Mouse (Mus musculus): ENCODE data around the gene Akap12.

Gene Akap12

DNA sequence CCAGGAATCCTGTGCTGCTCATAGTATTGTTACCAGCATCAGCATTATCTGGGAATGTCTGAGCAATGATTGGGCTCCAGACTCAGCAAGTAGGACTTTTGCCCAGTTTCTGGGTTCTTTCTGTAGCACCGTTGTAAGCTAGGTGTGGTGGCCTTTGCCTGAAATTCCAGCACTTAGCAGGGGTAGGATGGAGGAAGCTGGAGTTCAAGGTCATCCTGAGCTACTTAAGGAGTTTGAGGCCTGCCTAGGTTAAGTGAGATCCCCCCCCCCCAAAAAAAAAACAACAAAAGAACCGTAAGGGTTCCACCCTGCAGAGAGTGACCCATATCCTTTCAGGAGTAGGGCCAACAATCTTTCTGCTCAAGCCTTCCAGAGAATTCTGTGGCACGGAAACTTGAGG is 98.4 kb downstream of the Akap12 start:
- DNase-seq, result no peak

DNA sequence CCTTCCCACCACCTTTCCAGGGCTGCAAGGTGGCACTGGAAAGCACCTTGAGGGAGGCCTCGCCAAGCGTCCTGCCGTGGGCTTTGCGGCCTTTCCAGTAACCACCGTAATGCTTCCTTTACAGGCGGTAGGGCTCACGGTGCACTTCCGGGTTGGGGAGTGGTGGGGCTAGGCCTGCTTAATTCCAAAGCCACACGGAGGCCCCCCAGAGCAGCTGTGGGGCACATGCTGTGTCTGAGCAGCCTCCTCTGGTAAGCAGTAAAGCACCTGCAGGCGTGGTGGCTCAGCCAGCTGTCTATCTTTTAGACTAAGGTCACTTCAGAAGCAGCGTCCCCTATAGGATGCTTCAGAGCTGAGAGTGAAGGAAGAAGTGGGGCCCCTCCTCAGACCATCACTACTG is 103.9 kb downstream of the Akap12 start:
- DNase-seq, result no peak

DNA sequence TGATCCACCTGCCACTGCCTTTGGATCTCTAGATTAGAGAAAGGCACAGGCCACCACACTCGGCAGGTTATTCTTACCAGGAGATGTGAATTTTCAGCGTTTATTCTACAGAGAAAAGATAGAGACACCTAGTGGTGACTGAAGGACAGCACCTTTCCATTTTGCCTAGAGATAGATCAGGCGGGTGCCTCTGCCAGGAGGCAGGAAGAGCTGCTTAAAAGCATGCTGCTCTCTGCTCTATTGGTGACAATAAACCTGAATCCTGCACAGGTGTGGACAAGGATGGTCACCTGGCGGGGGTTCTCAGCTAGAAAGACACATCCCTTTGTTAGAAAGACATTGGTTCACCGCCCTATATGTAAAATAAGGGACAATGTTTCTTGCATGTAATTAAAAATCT is 105.8 kb downstream of the Akap12 start:
- peak; percentile 68 to 74 for DNase-seq

DNA sequence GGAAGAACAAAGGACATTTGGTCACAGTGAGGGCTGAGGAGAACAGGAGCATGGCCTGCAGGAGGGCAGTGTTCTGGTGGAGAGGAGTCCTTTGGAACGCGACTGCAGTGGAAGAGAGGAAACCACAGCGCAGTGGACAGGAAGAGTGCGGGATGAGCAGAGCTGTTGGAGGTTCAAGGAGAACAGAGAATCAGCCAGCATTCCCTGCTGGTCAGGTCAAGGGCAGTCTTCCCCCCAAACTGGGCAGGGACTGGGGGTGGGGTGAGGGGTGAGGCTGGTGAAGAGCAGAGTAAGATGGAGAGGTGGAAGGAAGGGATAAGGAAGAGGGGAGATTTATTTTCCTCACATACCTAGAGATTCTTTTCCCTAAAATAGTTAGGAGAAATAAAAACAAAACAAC is 107.4 kb downstream of the Akap12 start:
- DNase-seq, result no peak

GRCm38 (mm10) chr10:4374239-4374638 is 108.1 kb downstream of the Akap12 start:
- DNase-seq, result no peak

- no peak for DNase-seq
Observed at GRCm38 (mm10) chr10:4374734-4375133, 108.6 kb downstream of the Akap12 start.

GRCm38 (mm10) chr10:4375267-4375666 is 109.1 kb downstream of the Akap12 start:
- DNase-seq, result no peak

GRCm38 (mm10) chr10:4376461-4376860 is 110.3 kb downstream of the Akap12 start:
- no peak for DNase-seq

- no peak for DNase-seq
Observed at GRCm38 (mm10) chr10:4376931-4377330, 110.8 kb downstream of the Akap12 start.

GRCm38 (mm10) chr10:4380748-4381147 is 114.6 kb downstream of the Akap12 start:
- no peak for DNase-seq

DNA sequence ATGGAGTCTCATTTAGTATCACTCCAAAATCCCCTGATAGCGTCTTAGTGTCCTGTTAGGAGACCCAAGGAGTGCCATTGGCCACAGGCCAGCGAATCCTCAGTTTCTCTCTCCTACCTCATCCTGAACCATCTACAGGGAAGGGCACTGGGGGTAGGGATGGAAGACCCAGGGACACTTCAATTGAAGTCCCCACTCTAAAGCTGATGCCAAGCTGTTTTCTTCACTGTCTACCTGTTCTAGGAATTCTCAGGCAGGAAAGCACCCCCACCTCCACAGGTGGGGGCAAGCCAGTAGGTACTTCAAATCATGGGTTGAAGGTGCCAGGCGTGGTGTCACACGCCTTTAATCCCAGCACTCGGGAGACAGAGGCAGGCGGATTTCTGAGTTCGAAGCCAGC is 118.1 kb downstream of the Akap12 start:
- no peak for DNase-seq

GRCm38 (mm10) chr10:4386609-4387591 is 120.7 kb downstream of the Akap12 start:
- DNase-seq, result peak; percentile 98

- peak; percentile 82 to 85 for DNase-seq
Observed at GRCm38 (mm10) chr10:4387701-4388383, 121.7 kb downstream of the Akap12 start, which contains the start of gene Zbtb2. Gene Zbtb2 (minus strand): TSS chr10:4388108.

DNA sequence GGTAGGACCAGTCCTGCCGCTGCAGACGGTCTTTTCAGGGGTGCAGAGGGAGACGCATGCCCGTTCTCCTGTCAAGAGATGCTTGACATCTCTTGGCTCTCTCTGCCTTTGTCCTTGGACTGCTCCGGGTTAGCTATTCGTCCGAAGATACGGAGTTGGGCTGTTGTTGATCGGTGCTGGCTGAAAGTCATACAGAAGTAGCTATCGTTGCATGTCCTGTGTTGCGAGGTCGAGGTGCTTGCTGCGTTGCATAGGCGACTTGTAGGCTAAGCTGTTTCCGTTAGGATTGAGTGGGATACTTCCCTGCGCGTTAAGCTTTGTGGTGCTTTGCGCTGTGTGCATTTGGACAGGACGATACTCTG is 122.2 kb downstream of the Akap12 start:
- no peak for DNase-seq

- DNase-seq, result no peak
Observed at GRCm38 (mm10) chr10:4389036-4389435, 122.9 kb downstream of the Akap12 start.

GRCm38 (mm10) chr10:4389461-4390112 is 123.4 kb downstream of the Akap12 start:
- no peak for DNase-seq

- DNase-seq, result no peak
Observed at GRCm38 (mm10) chr10:4390550-4390949, 124.4 kb downstream of the Akap12 start.

- DNase-seq, result no peak
Observed at GRCm38 (mm10) chr10:4391076-4391475, 124.9 kb downstream of the Akap12 start.

DNA sequence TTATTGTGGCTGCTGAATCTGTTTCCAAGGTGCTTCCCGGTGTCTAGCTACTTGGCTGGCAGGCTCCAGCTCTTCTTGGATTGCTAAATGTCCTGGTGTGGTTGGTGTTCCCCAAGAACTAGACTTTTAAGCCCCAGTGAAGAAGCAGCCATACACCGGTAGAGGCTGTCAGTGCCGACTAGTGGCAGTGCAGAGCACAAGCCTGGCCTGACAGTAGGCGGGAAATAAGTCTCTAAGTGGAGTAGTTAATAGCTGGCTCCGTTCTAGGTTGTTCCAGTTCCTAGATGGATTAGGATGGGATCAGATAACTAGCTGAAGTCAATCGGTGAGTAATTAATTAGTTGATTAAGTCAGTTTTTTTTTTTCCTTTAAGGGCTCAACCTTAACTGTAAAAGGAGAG is 125.7 kb downstream of the Akap12 start:
- peak; percentile 42 to 51 for DNase-seq

GRCm38 (mm10) chr10:4395321-4395720 is 129.1 kb downstream of the Akap12 start:
- DNase-seq, result no peak

DNA sequence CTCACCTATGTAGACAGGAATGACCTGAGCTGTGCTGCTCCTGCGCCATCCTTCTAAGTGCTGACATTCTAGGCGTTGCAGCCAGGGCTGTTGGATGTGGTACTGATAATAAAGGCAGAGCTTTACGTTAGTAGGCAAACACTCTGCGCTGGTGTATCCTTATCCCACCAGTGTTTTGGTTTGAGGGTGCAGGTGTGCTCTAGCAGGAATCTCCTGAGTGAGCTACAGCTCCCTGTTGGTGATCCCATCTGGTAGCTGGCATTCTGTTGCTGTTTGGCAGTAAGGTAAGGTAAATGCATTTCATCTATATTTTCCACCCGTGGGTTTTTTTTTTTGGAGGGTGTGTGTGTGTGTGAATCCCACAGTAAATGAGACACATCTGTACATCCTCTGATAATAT is 131.9 kb downstream of the Akap12 start:
- DNase-seq, result no peak

DNA sequence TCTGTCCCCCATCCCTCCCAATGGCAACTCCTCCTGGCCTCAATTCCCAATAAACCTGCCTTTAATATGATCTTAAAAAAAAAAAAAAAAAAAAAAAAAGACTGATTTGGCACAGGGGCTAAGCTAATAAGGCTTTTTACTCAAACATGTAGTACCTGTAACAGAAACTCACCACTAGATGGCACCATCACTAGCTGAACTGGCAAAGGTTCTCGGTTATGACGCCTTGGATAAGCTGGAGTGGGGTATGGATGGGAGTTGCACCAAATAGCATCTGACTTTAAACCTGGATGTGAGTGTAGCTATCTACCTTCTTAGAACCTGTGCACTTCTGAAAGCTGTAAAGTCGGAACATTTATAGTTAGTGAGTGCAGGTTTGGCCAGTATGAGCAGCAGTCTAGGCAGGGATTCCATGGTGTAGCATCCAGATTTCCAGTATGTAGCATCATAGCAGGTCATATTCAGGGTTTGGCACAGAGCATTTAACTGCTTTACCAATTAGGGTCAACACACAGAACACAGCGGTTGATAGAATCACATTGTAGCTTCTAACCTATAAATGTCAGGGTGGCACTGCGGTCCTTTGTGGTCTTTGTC is 138.8 kb downstream of the Akap12 start:
- DNase-seq, result peak; percentile 76 to 89

GRCm38 (mm10) chr10:4405511-4405910 is 139.3 kb downstream of the Akap12 start:
- DNase-seq, result no peak
